Comparison of ENCODE assay signal across 9 mouse cellular contexts in the genomic region with DNA sequence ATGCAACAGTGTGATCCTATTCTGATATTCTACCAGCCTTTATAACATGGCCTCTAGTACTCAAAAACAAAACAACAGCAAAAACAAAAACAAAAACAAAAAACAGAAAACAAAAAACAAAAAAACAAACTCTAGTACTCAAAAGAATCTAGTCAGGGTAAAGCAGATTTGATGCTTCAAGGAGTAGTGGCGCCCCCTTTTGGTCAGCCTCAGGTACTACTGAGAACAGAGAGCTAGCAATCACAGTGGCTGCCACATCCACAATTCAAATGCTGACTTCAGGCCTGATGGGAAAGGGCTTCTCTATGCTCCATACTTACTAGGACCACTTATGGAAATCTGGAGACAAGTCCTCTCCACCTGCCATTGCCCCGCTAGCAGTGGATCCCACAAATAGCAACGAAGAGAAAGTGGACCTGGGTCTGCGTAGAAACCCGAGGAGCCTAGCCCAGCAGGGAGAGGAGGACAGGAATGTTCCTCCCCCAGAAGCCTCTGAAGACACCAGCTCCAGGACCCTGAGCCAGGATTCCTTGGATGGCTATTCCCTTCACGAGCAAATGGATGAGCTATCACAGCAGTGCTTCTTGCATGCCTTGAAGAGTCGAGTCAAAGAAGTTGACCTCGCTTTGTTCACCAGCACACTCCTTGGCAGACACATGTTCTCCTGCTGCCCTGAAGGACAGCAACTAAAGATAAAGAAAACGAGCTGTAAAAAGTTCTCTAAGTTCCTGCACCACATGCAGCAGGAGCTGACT.
DNase-seq lines count a peak whose midpoint lies in the region; ATAC-seq lines count a peak whose summit lies in the region.
"Had no signal": no experiment of that assay in that cellular context is flagged by ENCODE, and none has a peak within 500 bp of the region (broad histone marks: within the 10 kb centered on the region; RNA-seq: fewer than 3 reads in every experiment).

No protein-coding gene starts in this region.

- peak; percentile 36 for DNase-seq in forebrain, embryonic 10.5 days (ENCODE audit: extremely low spot score, low spot score)
- peak; percentile 28 for DNase-seq in midbrain, embryonic 10.5 days (ENCODE audit: low spot score)
- peak; percentile 62 for DNase-seq in embryo, embryonic 10.5 days (ENCODE audit: low spot score)
- DNase-seq in kidney, postnatal 4 days = peak; percentile 44 to 52
- DNase-seq in natural killer cell, adult 2 months (ENCODE audit: low spot score in 2 of 2) = no peak

- H3K36me3 ChIP-seq in forebrain, embryonic 10.5 days (replicated peaks) = no peaks in the 10 kb centered on the region
- no peaks in the 10 kb centered on the region for H3K36me3 ChIP-seq in forebrain, embryonic 12.5 days (replicated peaks)
- H3K36me3 ChIP-seq in midbrain, embryonic 10.5 days = no peaks in the 10 kb centered on the region
- H3K36me3 ChIP-seq in midbrain, embryonic 16.5 days (ENCODE audit: control insufficient read depth, insufficient read depth, low read length) = no peaks in the 10 kb centered on the region
- H3K36me3 ChIP-seq: limb, embryonic 13.5 days had no signal

- H3K9ac ChIP-seq in forebrain, embryonic 12.5 days = no peak overlapping the region
- H3K9ac ChIP-seq in midbrain, embryonic 16.5 days (ENCODE audit: low read depth, low read length) = no peak overlapping the region
- H3K9ac ChIP-seq: limb, embryonic 13.5 days had no signal

- H3K27me3 ChIP-seq in forebrain, embryonic 10.5 days (ENCODE audit: poor library complexity, severe bottlenecking) = no peaks in the 10 kb centered on the region
- no peaks in the 10 kb centered on the region for H3K27me3 ChIP-seq in forebrain, embryonic 12.5 days
- H3K27me3 ChIP-seq in midbrain, embryonic 10.5 days (ENCODE audit: low read depth, poor library complexity, severe bottlenecking) = no peaks in the 10 kb centered on the region
- no peaks in the 10 kb centered on the region for H3K27me3 ChIP-seq in midbrain, embryonic 16.5 days (ENCODE audit: control insufficient read depth, insufficient read depth, low read depth, low read length)
- H3K27me3 ChIP-seq: limb, embryonic 13.5 days had no signal

- H3K4me2 ChIP-seq in forebrain, embryonic 12.5 days = no peak overlapping the region
- H3K4me2 ChIP-seq in midbrain, embryonic 16.5 days (ENCODE audit: low read length) = no peak overlapping the region
- H3K4me2 ChIP-seq: limb, embryonic 13.5 days had no signal

- H3K4me3 ChIP-seq in forebrain, embryonic 10.5 days = no peak overlapping the region
- H3K4me3 ChIP-seq in forebrain, embryonic 12.5 days (replicated peaks) = no peak overlapping the region
- H3K4me3 ChIP-seq in midbrain, embryonic 10.5 days = no peak overlapping the region
- H3K4me3 ChIP-seq in midbrain, embryonic 16.5 days (ENCODE audit: low read depth, low read length) = no peak overlapping the region
- H3K4me3 ChIP-seq: limb, embryonic 13.5 days had no signal

- ATAC-seq in forebrain, embryonic 12.5 days (ENCODE audit: low FRiP score) = no peak
- ATAC-seq in midbrain, embryonic 16.5 days = no peak
- no peak for ATAC-seq in erythroid progenitor cell, adult 5-6 weeks (replicated peaks; ENCODE audit: low FRiP score, poor library complexity, severe bottlenecking)

- H3K27ac ChIP-seq in forebrain, embryonic 10.5 days = no peak overlapping the region
- no peak overlapping the region for H3K27ac ChIP-seq in forebrain, embryonic 12.5 days
- no peak overlapping the region for H3K27ac ChIP-seq in midbrain, embryonic 10.5 days (replicated peaks)
- no peak overlapping the region for H3K27ac ChIP-seq in midbrain, embryonic 16.5 days (ENCODE audit: low read length)
- H3K27ac ChIP-seq: limb, embryonic 13.5 days had no signal

- H3K9me3 ChIP-seq in forebrain, embryonic 10.5 days = no peaks in the 10 kb centered on the region
- H3K9me3 ChIP-seq in forebrain, embryonic 12.5 days = no peaks in the 10 kb centered on the region
- no peaks in the 10 kb centered on the region for H3K9me3 ChIP-seq in midbrain, embryonic 10.5 days (replicated peaks)
- no peaks in the 10 kb centered on the region for H3K9me3 ChIP-seq in midbrain, embryonic 16.5 days (replicated peaks; ENCODE audit: control insufficient read depth, low read length, poor library complexity, severe bottlenecking)
- H3K9me3 ChIP-seq: limb, embryonic 13.5 days had no signal

- H3K4me1 ChIP-seq in forebrain, embryonic 10.5 days = no peaks in the 10 kb centered on the region
- no peaks in the 10 kb centered on the region for H3K4me1 ChIP-seq in forebrain, embryonic 12.5 days
- H3K4me1 ChIP-seq in midbrain, embryonic 10.5 days = no peaks in the 10 kb centered on the region
- no peaks in the 10 kb centered on the region for H3K4me1 ChIP-seq in midbrain, embryonic 16.5 days (ENCODE audit: control insufficient read depth, insufficient read depth, low read length)
- H3K4me1 ChIP-seq: limb, embryonic 13.5 days had no signal

- 66% methylated on average over 9 of the region's 9 CpGs for WGBS in forebrain, embryonic 10.5 days
- 64% methylated on average over 9 of the region's 9 CpGs for WGBS in forebrain, embryonic 12.5 days
- WGBS in midbrain, embryonic 10.5 days = 68% methylated on average over 9 of the region's 9 CpGs
- WGBS in midbrain, embryonic 16.5 days = 67% methylated on average over 9 of the region's 9 CpGs

Comparison
In these comparisons a context has a peak if more than half of its experiments do, and no peak if none do; other contexts are left out.
1. DNase-seq: peak in forebrain, embryonic 10.5 days (single experiment), midbrain, embryonic 10.5 days (single experiment), embryo, embryonic 10.5 days (single experiment) and kidney, postnatal 4 days (2 of 2); none in natural killer cell, adult 2 months (0 of 2).